Mouse (Mus musculus) Patski (cell line): Measurements from ENCODE around the gene Stk10. TPM values are rescaled to one million over a fixed set of nuclear protein-coding genes. Genes with fewer than 3 reads are reported as not detected.

ENCODE experiments used
- ATAC-seq: fragments of 100-300 bp; one replicate; pipeline ENCODE4 v1.8.0; 2021
- CTCF ChIA-PET: fragments of 350-600 bp; sonication (Branson Sonifier 250); formaldehyde crosslinking; loops from one replicate; lab custom pipeline; 2022; ENCODE audit warnings: inconsistent platforms; lab: Charles Lee
- POLR2A ChIA-PET: fragments of 350-600 bp; sonication (Branson Sonifier 250); formaldehyde crosslinking; loops from one replicate; lab custom pipeline; 2022; ENCODE audit warnings: antibody characterized with exemption, inconsistent platforms; lab: Charles Lee
- DNase-seq: peaks from one replicate; pipeline ENCODE4 v3.0.0-alpha.2; 2011; ENCODE audit warnings: low read depth, low spot score
- H3K27me3 ChIP-seq: fragments of 371-371 bp; one replicate; pipeline ENCODE4 v1.5.1; 2021
- CTCF ChIP-seq: fragments of 100-300 bp; IDR thresholded peaks from one replicate; pipeline ENCODE4 v1.5.1; 2021
- in situ Hi-C: fragments of 300-500 bp; cut with MboI; formaldehyde crosslinking; loops from 3 replicates; pipeline ENCODE4 v1.11.1; 2018; ENCODE audit warnings: low pct_unique_long_range_greater_than_20kb, mixed read lengths
- polyA plus RNA-seq: library from polyadenylated mRNA; unstranded; gene quantifications from one replicate; pipeline ENCODE4 v1.2.3, GENCODE M21; 2021

The Stk10 gene
- polyA plus RNA-seq, 1 experiment from 2014 or later: 18.1 TPM

DNA sequence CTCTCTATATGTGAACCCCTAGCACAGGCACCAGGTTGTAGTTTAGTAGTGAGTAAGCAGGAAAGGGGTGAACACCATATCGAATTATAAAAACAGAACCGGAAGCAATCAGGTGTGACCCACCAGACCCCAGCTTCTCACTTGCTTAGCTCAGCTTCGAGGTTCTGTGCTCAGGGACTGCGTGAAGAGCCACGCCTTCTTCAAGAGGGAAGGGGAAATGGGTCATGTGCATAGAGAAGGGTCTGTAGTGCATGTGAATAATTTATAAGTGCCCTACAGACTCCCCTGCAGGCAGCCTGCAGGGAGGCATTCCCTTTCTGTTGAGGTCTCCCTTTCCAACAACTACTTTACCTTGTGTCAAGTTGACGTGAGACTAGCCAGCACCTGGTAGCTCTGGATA, 52.9 kb downstream of the Stk10 start:
- no peak for DNase-seq
- no peak for TF ChIP-seq CTCF
- in situ Hi-C loops: loop anchor here (5.0 kb wide), 2 partner anchors 49 to 229 kb away; no protein-coding TSS in a partner anchor
- no peaks in the 10 kb centered on the region for H3K27me3 ChIP-seq
- no peak for ATAC-seq
- ChIA-PET CTCF (no interaction called here), POLR2A (no interaction called here)

DNA sequence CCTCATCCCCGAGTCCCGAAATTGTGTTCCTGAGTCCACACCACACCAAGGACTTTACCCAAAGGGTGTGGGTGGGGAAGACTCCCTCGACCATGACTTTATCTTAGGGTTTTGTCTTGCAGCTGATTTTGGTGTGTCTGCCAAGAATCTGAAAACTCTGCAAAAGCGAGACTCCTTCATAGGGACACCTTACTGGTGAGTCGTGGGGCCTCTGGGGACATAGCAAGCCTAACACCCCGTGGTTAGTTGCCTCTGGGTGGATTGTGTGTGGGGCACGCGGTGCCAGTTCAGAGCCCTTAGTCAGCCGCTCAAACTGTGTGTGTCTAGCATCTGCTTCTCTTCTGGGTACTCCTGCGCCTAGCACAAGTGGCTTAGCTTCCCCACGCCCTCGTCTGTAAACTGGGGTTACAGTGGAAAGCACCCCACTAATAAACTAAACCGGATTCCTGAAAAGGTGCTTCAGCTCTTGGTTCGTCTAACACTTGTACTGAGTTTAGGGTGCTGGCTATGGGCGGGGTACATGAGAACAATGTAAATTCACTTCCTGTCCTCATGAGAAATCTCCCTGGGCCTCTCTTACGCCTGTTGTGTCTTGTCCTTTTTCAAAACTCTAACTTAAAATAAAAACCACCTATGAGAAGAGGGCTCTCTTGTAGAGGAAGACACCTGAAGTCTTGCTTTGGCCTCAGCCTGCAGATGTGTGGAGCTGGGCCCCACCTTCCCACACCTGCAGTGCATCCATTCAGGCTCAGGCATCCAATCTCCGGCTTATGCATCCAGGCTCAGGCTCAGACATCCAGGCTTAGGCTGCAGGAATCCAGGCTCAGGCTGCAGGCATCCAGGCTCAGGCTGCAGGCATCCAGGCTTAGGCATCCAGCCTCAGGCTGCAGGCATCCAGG, 54.3 kb downstream of the Stk10 start:
- TF ChIP-seq CTCF: no peak
- POLR2A ChIA-PET: interaction anchor here (0.6 to 1.0 kb wide), 3 partner anchors 34 to 55 kb away, joined by 3 to 4 read pairs (median 3); no protein-coding TSS in a partner anchor
- CTCF ChIA-PET: interaction anchor here (0.9 to 1.7 kb wide), 4 partner anchors 9 to 235 kb away, joined by 3 to 7 read pairs (median 3); no protein-coding TSS in a partner anchor
- no peaks in the 10 kb centered on the region for H3K27me3 ChIP-seq
- DNase-seq (no peak), ATAC-seq (peak; percentile 67)
- in situ Hi-C loops: loop anchor here (5.0 kb wide), 2 partner anchors 50 to 230 kb away; no protein-coding TSS in a partner anchor

DNA sequence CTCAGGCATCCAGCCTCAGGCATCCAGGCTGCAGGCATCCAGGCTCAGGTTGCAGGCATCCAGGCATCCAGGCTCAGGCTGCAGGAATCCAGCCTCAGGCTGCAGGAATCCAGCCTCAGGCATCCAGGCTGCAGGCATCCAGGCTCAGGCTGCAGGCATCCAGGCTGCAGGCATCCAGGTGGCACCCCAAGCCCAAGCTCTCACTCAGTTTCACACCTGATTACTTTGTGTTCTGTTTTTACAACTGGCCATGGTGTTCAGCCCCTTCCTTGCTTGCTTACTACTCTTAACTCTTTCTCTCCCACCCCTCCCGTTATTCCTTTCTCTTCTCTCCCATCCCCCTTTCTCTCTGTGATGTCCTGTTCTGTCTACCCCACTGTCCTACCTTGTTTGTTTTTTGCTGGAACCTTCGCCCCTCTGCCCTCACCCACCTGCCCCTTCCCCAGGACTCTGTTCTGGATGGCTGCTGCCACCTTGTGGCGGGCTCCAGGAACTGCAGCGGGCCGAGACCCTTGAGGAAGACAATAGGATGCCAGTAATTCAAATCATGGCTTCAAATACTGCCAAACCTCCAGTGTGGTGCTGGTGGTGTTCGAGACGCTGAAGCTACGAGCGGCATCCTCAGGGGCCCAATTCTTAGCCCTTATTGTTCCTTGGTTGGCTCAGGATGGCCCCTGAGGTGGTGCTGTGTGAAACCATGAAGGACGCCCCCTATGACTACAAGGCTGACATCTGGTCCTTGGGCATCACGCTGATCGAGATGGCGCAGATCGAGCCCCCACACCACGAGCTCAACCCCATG, 55.2 kb downstream of the Stk10 start:
- H3K27me3 ChIP-seq: no peaks in the 10 kb centered on the region
- CTCF ChIA-PET: interaction anchor here (0.7 to 1.7 kb wide), 5 partner anchors 8 to 236 kb away, joined by 3 to 7 read pairs (median 3); no protein-coding TSS in a partner anchor
- in situ Hi-C loops: loop anchor here (5.0 kb wide), 2 partner anchors 51 to 231 kb away; no protein-coding TSS in a partner anchor
- ATAC-seq (no peak), DNase-seq (no peak)
- POLR2A ChIA-PET: interaction anchor here (0.8 kb wide), 1 partner anchor 29 kb away, joined by 5 read pairs; no protein-coding TSS in a partner anchor
- TF ChIP-seq CTCF: peak; percentile 99

DNA sequence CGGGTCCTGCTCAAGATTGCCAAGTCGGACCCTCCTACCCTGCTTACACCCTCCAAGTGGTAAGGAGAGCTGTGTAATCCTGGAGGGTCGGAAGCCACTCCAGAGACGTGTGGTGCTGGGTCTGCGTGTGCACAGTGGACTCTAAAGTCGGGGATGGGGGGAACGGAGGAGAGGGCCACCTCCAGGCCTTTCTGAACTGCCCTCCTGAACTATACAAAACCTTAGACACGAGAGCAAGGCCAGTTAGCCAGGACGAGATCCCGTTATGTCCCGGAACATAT, 55.7 kb downstream of the Stk10 start:
- in situ Hi-C loops: loop anchor here (5.0 kb wide), 2 partner anchors 52 to 232 kb away; no protein-coding TSS in a partner anchor
- ChIA-PET CTCF (interaction anchor here (0.7 to 1.0 kb wide), 2 partner anchors 31 to 236 kb away, joined by 3 read pairs; no protein-coding TSS in a partner anchor), POLR2A (interaction anchor here (0.8 kb wide), 1 partner anchor 28 kb away, joined by 5 read pairs; no protein-coding TSS in a partner anchor)
- TF ChIP-seq CTCF: no peak
- DNase-seq (no peak), ATAC-seq (no peak)
- H3K27me3 ChIP-seq: no peaks in the 10 kb centered on the region

DNA sequence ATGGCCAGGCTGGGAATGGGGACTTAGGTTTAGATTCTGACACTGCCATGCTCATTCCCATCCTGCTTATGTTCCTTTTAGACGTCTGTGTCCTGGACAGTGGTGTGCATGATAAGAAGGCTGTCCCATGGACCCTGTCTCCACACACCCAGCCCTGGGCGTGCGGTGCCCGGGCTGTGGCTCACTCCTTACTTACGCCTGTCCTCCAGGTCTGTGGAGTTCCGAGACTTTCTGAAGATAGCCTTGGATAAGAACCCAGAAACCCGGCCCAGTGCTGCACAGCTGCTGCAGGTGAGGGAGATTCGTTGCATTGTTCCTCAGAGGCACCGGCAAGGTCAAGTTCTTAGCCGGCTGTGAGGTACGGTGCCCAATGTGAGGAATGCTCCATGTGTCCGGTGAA, 56.1 kb downstream of the Stk10 start:
- no peak for DNase-seq
- CTCF ChIA-PET: interaction anchor here (1.4 kb wide), 1 partner anchor 10 kb away, joined by 5 read pairs; no protein-coding TSS in a partner anchor
- no peaks in the 10 kb centered on the region for H3K27me3 ChIP-seq
- no peak for ATAC-seq
- TF ChIP-seq CTCF: no peak
- POLR2A ChIA-PET: no interaction called here
- in situ Hi-C loops: loop anchor here (5.0 kb wide), 2 partner anchors 52 to 232 kb away; no protein-coding TSS in a partner anchor

DNA sequence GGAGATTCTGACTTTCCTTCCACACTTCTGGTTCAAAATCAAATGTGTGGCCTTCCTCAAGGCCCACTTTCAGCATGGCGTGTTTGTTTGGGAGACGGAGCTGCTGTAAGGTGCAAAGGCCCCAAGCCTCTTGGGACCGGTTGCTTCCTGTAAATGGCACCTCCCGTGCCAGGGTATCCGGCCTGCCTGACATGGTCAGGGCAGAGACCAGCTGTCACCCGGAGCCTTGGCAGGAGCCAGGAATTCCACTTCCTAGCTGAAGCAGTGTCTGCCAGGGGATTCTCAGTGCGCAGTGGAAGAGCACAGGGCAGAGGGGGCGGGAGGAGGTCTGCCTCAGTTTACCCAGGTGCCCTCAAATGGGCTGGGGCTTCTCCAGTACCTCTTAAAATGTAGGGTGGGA, 56.7 kb downstream of the Stk10 start:
- no peaks in the 10 kb centered on the region for H3K27me3 ChIP-seq
- no peak for ATAC-seq
- no peak for TF ChIP-seq CTCF
- POLR2A ChIA-PET: no interaction called here
- CTCF ChIA-PET: interaction anchor here (1.4 to 3.4 kb wide), 2 partner anchors 10 to 140 kb away, joined by 5 to 14 read pairs; no protein-coding TSS in a partner anchor
- in situ Hi-C loops: loop anchor here (5.0 kb wide), 3 partner anchors 52 to 232 kb away; no protein-coding TSS in a partner anchor
- DNase-seq: no peak

DNA sequence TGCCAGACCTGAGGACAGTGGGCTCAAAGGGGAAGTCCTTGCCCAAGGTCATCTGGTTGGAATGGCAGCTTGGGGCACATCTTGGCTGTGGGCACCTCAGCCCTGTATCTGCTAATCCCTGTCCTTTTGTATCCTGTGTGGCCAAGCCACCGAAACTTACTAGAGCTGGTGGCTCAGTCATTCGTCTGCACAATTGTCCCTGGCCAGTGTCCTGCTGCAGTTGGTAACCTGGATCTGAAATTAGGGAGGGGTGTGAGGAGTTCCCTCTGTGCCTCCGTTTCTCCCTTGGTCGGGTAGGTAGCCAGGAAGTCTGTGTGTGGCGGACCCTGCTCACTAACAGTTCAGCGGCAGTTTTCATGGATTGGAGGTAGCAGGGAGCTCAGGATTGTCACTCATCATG, 57.1 kb downstream of the Stk10 start:
- ChIA-PET CTCF (interaction anchor here (1.4 to 3.4 kb wide), 2 partner anchors 9 to 140 kb away, joined by 5 to 14 read pairs; no protein-coding TSS in a partner anchor), POLR2A (no interaction called here)
- no peak for ATAC-seq
- in situ Hi-C loops: loop anchor here (5.0 kb wide), 1 partner anchor 138 kb away; no protein-coding TSS in a partner anchor
- no peaks in the 10 kb centered on the region for H3K27me3 ChIP-seq
- TF ChIP-seq CTCF: no peak
- no peak for DNase-seq

DNA sequence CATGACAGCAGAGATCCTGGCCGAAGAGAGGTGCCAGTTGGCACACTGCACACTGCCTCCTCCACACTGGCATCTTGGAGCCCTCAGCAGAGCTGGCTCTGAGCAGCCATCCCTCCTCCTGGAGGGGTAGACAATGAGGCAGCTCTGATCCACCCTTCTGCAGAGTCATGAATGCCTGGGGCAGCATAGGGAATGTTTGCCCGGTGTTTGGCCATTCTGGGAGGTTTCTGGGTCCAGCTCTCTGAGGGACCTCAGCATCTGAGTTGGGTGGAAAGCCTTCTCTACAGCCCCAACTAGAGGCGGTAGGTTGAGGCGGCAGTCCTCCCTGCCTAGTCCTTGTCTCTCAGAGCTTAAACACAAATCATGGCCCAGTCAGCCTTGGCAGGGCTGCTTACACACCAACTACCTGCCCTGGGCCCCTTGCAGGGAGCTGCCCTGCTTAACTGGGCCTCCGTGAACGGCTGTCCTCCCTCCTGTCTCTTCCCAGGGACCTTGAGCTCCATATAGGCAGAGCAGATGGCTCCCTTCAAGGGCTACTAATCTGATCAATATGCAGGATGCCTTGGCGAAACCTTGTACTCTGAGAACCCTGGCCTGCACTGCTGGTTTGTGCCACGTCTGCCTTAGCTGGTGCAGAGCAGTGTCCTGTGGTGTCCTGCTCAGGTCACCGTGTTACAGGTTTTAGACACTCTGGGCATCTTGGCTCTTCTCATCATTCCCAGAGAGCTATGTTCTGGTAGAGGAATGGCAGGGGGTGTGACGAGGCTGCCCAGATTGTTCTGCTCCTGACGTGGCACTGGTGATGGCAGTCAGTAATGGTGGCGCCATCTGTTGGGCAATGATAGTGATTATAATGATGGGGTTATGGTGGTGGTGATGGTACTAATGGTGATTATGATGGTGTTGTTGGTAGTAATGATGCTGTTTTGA, 59.1 kb downstream of the Stk10 start:
- POLR2A ChIA-PET: interaction anchor here (0.5 to 1.4 kb wide), 2 partner anchors 12 to 123 kb away, joined by 3 to 4 read pairs; no protein-coding TSS in a partner anchor
- in situ Hi-C loops: loop anchor here (5.0 kb wide), 1 partner anchor 140 kb away; no protein-coding TSS in a partner anchor
- no peaks in the 10 kb centered on the region for H3K27me3 ChIP-seq
- TF ChIP-seq CTCF: no peak
- CTCF ChIA-PET: interaction anchor here (1.0 to 3.4 kb wide), 10 partner anchors 20 to 247 kb away, joined by 3 to 14 read pairs (median 4); no protein-coding TSS in a partner anchor
- ATAC-seq: no peak
- DNase-seq: no peak

DNA sequence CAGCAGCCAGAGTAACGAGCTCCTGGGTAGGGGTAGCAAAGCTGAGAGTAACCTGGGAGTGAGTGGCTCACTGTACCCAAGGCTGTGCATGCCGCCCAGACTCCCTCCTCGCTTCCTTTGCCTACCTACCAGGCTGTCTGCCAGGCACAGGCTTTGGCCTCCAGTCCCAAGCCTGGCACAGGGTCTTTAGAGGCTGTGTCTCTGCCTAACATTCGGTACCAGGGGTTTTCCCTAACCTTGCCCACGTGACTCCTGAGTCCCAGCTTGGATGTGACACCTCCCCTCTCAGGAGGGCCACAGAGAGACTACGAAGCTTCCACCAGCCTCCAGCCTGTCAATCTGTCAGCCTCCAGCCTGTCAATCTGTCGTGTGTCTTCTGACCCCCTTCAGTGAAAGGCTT, 60.0 kb downstream of the Stk10 start:
- no peak for TF ChIP-seq CTCF
- H3K27me3 ChIP-seq: no peaks in the 10 kb centered on the region
- in situ Hi-C loops: loop anchor here (5.0 kb wide), 1 partner anchor 141 kb away; no protein-coding TSS in a partner anchor
- DNase-seq: no peak
- POLR2A ChIA-PET: interaction anchor here (0.6 kb wide), 1 partner anchor 711 kb away, joined by 3 read pairs; no protein-coding TSS in a partner anchor
- ATAC-seq: no peak
- CTCF ChIA-PET: interaction anchor here (1.0 to 3.4 kb wide), 9 partner anchors 9 to 143 kb away, joined by 3 to 14 read pairs (median 5); no protein-coding TSS in a partner anchor
